Mouse (Mus musculus): ENCODE data around the gene Adra1b. TPM values are rescaled to one million over a fixed set of nuclear protein-coding genes. Genes with fewer than 3 reads are reported as not detected.

The Adra1b gene
- polyA plus RNA-seq, 1 experiment: not detected

DNA sequence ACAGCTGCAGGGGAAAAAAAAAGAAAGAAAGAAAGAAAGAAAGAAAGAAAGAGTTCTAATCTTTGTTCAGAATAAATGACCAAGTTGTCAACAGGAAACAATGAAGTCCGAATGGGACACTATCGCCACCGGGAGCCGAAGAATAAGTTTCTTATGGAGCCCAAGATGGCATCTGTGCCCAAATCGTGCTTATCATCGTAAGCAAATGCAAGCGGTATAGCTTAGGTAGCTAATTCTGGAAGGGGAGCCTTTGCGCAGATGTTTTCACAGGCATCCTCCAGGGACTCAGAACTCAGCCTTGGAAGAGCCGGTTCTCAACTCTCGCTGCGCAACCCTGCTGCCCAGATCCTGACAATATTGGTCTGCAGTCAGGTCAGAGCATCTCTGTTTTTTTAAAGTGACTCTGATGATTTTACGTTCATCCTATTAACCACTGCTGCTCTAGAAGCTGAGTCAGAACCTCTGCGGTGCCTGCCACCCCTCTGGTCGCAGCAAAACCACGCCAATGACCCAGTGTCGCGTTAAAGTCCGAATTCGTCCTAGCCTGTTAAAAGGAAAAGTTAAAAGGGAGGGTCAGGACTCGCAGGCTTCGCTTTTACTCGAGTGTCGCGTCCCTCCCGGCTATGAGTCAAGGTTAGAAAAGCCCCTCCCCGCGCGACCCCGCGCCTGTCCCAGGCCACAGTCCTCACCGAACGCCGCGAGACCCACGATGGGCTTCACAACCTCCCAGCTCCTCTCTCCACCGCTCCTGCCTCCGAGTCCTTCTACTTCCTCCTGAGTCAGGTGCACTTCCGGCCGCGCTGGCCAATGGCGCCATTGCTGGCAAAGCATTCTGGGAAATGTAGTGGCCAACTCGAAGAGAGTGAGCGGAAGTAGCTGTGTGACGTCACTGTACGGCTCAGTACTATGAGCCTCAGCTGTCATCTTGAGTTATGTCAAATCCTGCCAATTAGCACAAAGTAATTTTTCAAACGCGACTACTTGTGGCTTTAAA is 153.5 kb downstream of the Adra1b start, which contains the start of gene Ttc1:
TSS of gene Ttc1 (minus strand) at position 776 of the 994 bp plus-strand sequence.
- H3K4me1 ChIP-seq (ENCODE audit: control insufficient read depth): peaks cover 15% of the 10 kb centered on the region

DNA sequence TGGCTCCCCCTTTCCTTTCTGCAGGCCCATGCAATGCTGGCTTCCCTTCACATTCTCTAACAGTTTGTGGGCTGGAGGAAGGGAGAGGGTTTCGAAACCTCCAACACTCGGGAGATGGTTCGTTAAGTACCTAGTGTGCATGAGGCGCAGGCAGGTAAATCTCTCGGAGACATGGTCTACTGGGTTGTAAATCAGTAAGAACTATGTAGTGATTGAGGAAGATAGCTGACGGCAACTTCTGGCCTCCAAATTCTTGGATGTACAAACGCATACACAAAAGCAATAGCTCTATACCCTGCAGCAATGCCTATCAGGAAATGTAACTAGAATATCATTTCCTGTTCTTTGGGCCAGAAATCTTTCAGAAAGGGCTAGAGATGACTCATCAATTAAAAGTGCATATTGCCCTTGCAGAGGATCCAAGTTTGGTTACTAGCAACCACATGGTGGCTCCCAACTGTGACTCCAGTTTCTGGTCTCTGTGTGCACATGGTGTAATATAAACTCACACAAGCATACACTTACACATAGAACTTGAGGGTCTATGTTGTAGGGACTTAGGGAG is 172.2 kb downstream of the Adra1b start:
- no peaks in the 10 kb centered on the region; the same call in 1 of the 2 replicates for H3K4me1 ChIP-seq (ENCODE audit: control insufficient read depth)
- peaks cover 71% of the 10 kb centered on the region for H3K36me3 ChIP-seq (ENCODE audit: control insufficient read depth)
- no peak for TF ChIP-seq TAL1 (IDR thresholded peaks at IDR 0.05; ENCODE audit: low read length)
- no peak for TF ChIP-seq GATA1 (IDR thresholded peaks at IDR 0.05; ENCODE audit: low read length)
- no peak overlapping the region for H3K4me3 ChIP-seq (replicated peaks)
- no peaks in the 10 kb centered on the region for H3K27me3 ChIP-seq (ENCODE audit: control insufficient read depth)
- no peaks in the 10 kb centered on the region for H3K9me3 ChIP-seq (ENCODE audit: control insufficient read depth, low read length)

More for the DNA sequence above, 153.5 kb downstream of the Adra1b start, which contains the start of gene Ttc1:
- Histone ChIP-seq H3K36me3 (ENCODE audit: control insufficient read depth) (peaks cover 28% of the 10 kb centered on the region), H3K9me3 (ENCODE audit: control insufficient read depth, low read length) (no peaks in the 10 kb centered on the region), H3K27me3 (ENCODE audit: control insufficient read depth) (peaks cover 1% of the 10 kb centered on the region), H3K4me3 (replicated peaks) (peak within 1 kb of the TSS; percentile 79)
- TF ChIP-seq GATA1 (IDR thresholded peaks at IDR 0.05; ENCODE audit: low read length) (no peak), TAL1 (IDR thresholded peaks at IDR 0.05; ENCODE audit: low read length) (no peak)

DNA sequence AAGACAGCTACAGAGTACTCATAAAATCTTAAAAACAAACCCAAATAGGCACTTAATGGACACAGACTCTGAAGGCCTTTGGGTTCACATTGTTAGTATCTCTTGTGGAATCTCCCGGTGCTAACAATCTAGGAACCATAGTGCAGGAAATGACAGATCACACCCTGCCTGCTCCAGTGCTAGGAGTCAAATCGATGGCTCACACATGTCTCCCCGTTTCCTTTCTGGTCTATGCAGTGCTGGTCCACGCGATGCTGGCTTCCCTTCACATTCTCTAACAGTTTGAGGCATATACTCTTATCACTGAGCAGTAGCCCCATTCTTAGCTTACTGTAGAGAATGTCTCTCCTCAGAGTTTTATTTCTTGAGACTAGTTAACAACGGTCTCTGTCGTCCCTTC is 173.2 kb downstream of the Adra1b start:
- no peak overlapping the region for H3K4me3 ChIP-seq (replicated peaks)
- H3K27me3 ChIP-seq (ENCODE audit: control insufficient read depth): no peaks in the 10 kb centered on the region
- H3K36me3 ChIP-seq (ENCODE audit: control insufficient read depth): peaks cover 69% of the 10 kb centered on the region
- no peak for TF ChIP-seq TAL1 (IDR thresholded peaks at IDR 0.05; ENCODE audit: low read length)
- TF ChIP-seq GATA1 (IDR thresholded peaks at IDR 0.05; ENCODE audit: low read length): no peak
- no peaks in the 10 kb centered on the region; the same call in 1 of the 2 replicates for H3K4me1 ChIP-seq (ENCODE audit: control insufficient read depth)
- H3K9me3 ChIP-seq (ENCODE audit: control insufficient read depth, low read length): no peaks in the 10 kb centered on the region

Other genes starting within 250 kb of the Adra1b start
- gene Pwwp2a, start 219.2 kb downstream of the Adra1b start, polyA plus RNA-seq (2012): 0.51 and 0.72 TPM in 2 replicates
- gene Ttc1, start 153.2 kb downstream of the Adra1b start, polyA plus RNA-seq (2012): 1.1 and 1.4 TPM in 2 replicates